Mouse (Mus musculus): Measurements from ENCODE around the gene Tshz2. TPM values are rescaled to one million over a fixed set of nuclear protein-coding genes. Genes with fewer than 3 reads are reported as not detected.

The Tshz2 gene
- polyA plus RNA-seq, 1 experiment from 2014 or later, result 1.0 TPM

DNA sequence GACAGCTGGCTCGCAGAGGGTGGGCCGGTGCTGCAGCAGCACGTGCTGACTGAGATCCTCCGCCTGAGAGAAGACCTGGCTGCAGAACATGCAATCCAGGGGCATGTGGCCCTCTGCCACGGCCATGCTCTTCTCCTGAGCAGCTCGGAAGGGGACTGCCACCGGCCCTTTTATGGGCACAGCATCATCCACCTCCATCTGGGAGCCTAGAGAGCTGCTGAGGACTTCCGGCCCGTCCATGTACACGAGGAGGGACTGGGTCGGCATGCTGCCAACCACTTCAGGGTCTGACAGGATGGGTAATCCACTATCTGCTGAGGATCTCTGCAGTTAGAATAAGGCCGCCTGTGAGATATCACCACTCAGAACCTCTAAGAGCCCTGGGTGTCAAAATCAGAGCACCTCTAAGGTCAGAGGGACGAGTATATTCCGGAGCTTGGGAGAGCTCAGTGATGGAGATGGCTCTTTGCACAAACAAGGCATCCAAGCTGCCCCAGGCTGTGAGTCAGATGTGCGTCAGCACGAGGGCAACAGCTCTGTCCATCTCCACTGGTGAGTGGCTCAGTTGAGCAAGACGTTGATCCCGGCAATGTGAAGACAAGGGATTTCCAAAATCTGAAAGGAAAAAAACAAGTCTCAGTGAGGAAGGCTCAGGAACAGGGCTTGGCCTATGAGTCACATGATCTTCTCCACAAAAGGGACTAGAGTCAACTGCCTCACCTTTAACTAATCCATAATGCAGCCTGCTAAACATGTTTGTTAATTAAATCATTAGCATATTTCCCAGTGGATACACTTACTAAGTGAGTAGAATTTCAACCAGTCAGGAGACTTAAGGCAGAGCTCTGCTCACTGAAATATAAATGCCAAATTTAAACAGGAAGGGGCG, 487.6 kb downstream of the Tshz2 start:
- peaks cover 41% of the 10 kb centered on the region for H3K36me3 ChIP-seq (ENCODE audit: control insufficient read depth, insufficient read depth)
- WGBS (ENCODE audit: insufficient replicate concordance), result 78% methylated on average over 19 of the region's 19 CpGs

More for the DNA sequence above, 487.6 kb downstream of the Tshz2 start:
- H3K27me3 ChIP-seq (ENCODE audit: control insufficient read depth, insufficient read depth, low read depth, low read length), result no peaks in the 10 kb centered on the region
- H3K4me1 ChIP-seq (ENCODE audit: control insufficient read depth, low read depth, low read length), result peaks cover 26% of the 10 kb centered on the region
- ATAC-seq (ENCODE audit: low read depth), result no peak
- H3K4me2 ChIP-seq (ENCODE audit: low read depth, low read length), result no peak overlapping the region
- H3K4me3 ChIP-seq (ENCODE audit: low read depth, low read length), result no peak overlapping the region
- no peak overlapping the region for H3K9ac ChIP-seq (ENCODE audit: low read depth, low read length)
- H3K9me3 ChIP-seq (replicated peaks; ENCODE audit: control insufficient read depth, low read length), result no peaks in the 10 kb centered on the region
- H3K27ac ChIP-seq (ENCODE audit: low read length), result no peak overlapping the region

Other genes with a start within 250 kb of the Tshz2 start
- not detected in 2 replicates for gene Gm11011, start 45.3 kb upstream of the Tshz2 start, polyA plus RNA-seq (2015; fragmentation: Nextera tagmentation; extraction: Ambion mirVana)

Measured in liver, embryonic 16.5 days (tissue).